Mouse (Mus musculus) kidney, postnatal 36 days (tissue): ENCODE data around the gene Zmat3.

Experiments used
- DNase-seq, 2 experiments: peaks; one replicate each; pipeline ENCODE4 v3.0.0; 2021 to 2022; ENCODE audit warnings: mixed read lengths in 2 of 2

The Zmat3 gene

DNA sequence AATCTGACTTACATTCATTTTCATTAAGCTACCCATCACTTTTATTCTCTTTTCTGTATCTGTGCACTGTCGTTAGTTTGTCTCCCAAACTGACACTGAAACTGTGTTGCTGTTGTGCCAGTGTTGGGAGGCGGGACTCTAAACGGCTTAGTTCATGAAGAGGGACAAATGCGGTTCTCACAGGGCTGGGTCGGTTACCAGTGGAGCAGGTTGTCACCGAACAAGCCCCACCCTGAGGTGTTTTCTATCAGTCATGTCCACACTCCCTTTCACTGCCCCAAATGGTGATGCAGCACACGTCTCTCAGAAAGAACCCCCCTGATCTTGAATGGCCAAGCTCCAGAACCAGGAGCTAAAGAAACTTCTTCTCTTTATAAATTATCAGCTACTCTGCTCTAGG, 6.1 kb upstream of the Zmat3 start:
- DNase-seq: no peak

DNA sequence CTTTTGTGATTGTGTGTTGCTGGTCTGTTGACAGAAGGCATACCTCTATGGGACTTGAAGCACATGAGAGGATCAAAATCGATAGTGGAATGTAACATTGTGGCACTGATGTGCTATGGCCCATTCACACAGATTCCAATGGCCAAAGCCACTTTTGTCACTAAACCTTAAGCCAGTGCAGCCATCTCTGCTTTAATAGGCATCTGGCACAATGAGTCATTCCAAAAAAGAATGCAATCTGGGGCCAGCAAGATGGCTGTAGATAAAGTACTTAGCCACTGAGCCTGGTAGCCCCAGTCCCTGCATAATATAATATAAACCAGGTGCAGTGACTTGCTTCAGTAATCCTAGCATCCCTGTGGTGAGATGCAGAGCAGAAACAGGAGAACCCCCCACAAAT, 1.7 kb upstream of the Zmat3 start:
- no peak for DNase-seq

DNA sequence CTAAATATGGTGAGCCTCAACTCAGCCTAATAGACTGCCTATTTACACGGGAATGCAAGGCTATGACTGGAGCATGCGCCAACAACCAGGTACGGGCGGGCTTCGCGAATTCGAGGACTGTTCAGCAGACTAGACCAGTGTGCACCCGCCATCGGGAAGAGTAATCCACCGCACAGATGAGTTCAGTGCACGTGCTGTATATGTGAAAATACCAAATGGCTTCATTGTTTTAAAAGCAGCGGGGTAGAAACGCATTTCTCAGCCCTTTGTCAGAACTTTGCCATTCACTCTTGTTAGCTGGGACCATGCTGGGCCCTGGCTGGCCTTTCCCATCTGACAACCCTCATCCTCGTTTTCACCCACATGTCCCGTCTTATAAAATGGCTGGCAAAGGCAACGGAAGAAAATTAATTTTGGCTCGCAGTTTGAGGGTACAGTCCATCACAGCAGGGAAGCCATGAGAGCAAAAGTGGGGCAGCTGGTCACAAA, 476 bp upstream of the Zmat3 start:
- DNase-seq: peak; percentile 14 to 30

DNA sequence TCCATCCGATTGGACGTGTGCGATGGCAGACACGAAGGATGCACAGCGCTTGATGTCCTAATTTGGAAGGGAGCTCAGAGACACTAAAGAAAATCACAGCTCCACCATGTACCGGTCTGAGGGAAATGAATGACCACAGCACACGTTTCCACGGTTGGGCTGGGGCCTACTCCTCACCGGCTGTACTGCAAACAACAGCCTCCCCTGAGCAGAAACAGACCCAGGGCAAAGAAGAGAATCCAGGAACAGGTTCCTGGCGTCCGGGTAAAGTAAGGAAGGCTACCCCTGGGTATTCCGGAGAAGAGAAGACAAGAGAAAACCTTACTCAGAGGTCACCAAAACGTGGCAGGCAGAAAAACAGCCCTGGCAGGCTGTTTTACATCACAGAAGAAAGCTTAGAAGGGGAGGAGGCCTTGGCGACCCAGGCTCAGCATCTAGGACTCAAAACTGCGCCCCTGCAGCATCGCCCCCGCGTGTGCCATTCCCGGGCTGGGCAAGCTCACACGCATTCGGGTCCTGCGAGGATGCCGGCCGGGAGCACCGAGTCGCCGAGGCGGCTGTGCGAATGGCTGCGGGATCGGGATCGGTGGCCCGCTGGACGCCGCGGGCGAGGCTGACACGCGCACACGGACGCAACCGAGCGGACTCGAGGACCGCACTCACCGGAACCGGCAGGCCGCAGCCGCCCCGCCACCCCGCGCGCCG, 821 bp downstream of the Zmat3 start:
- no peak for DNase-seq

DNA sequence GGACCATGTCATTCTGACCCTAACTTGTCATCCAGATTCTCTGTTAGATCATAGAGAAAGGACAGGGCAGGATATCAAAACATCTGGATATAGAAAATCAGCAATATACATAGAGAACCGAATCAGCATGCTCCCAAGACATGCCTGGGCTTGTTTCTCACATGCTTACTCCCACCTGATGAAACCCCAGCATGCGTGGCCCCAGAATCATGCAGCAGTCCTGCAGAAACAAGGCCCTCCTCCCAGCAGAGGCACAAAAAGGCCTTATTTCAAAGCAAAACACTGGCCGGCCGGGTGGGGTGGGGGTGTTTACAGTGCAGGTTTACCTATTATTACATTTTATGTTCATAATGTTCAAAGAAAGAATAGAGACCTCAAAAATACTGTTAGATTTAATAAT, 1.6 kb downstream of the Zmat3 start:
- DNase-seq: no peak

DNA sequence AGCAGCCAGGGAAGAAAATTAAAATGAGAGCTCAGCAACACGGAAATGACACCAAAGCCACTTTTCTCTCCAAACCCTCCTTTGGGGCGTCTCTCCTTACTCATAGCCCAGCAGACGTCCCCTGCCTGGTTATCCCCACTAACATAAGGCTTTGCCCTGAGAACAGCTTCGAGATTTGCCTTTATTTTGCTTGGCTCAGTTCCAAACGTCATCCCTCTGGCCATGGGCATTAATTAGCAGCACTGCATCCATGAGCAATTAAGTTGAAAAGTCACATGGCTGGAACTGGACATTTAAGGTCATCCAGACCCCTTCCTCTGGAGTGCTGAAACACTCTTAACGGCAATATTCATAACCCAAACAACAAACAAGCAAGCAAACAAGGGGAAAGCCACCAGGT, 4.6 kb downstream of the Zmat3 start:
- peak in 1 of 2 experiments; percentile 29 for DNase-seq

DNA sequence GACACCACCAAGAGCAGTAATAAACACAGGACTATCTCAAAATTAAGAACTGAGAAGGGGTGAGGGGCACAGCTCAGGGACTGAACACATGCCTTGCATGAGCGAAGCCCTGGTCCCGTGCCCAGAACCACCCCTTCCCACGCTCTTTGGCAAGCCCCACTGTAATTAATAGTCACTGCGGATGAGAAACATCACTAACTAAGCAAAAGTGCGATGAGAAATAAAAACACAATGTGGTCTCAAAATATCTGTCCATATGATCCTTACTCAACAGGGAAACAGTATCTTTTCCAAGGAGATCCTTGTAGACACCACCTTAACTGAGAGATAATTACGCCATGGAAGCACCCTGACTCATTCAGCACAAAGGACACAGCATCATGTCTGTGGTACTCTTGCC, 17.9 kb downstream of the Zmat3 start:
- DNase-seq: peak; percentile 13 to 46

DNA sequence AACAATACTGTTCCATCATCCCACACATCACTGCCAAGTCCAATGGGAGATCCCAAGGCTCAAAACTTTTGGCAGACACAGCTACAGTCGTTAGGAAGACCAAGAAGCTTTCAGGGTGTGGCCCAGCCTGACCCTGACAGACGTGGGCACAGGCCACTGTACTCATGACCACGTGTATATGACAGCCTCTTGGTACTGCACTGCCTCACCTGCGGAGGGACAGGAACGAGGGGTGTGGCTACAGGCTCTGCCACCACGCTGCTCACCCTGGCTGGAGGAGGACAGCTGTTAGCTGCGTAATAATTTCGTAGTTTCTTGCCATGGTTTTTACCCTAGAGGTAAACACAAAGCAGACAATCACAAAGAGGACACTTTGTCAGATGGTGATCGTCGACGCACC, 20.6 kb downstream of the Zmat3 start:
- DNase-seq: no peak

DNA sequence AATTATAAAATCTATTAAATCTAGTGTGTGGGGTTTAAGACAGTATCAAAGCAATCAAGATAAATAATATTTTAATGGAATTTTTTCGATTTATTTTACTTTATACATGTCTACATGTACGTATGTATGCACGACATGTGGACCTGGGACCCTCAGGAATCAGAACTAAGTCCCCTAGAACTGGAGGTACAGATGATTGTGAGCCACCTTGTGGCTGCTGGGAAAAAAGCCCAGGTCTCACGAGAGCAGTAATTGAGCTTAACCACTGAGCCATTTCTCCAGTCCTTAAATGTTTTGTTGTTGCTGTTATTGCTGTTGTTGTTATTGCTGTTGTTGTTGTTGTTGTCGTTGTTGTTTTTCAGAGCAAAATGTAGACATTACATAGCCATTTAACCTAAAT, 21.0 kb downstream of the Zmat3 start:
- DNase-seq: no peak

DNA sequence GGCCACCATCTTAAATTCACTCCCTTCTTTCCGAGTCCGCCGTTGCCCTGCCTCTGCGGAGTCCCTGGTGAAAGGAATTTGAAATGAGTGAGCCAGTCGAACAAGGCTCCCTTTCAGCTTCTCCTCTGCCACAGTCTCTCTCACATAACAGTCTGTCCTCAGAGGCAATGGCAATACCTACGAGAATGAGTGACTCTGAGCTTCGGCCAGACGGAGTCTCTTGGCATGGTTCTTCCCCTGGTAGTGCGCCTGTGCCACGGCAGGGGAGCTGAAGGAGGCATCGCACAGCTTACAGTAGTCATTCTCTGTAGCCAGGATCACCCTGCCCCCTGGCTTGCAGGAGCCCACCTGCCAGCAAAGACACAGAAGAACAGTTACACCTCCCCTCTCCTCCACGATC, 22.4 kb downstream of the Zmat3 start:
- DNase-seq: no peak

DNA sequence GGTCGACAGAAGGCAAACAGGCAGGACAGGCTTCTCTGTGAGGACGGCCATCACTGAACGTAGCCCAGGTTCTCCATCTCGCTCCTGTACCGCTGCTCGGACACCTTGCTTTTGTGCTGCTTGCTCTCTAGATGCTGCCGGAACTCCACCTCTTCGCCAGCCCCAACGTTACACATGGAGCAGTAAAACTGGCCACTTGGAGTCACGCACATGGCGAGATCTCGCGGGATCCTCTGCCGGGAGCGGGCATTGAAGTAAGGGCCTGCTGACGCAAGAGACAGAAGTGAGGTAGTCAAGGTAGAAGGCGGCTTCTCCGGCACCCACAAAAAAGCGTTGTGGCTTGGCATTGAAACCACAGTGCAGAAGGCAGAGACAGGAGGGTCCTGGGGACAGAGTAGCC, 24.4 kb downstream of the Zmat3 start:
- no peak for DNase-seq

DNA sequence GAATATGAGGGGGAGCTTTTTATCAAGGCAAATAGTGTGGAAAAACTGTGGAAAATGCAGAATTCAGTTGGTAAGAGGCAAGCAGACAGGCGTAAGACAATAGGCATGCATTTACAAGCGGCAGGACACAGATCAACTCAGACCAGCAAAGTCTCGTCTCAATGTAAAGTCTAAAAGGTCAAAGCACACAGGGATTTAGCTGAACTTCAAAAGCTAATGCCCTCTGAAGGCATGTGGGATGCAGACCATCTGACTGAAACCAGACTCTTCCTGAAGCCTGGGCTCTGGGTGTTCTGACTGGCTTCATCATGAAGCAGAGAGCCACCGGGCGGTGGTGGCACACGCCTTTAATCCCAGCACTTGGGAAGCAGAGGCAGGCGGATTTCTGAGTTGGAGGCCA, 27.6 kb downstream of the Zmat3 start:
- DNase-seq: no peak

DNA sequence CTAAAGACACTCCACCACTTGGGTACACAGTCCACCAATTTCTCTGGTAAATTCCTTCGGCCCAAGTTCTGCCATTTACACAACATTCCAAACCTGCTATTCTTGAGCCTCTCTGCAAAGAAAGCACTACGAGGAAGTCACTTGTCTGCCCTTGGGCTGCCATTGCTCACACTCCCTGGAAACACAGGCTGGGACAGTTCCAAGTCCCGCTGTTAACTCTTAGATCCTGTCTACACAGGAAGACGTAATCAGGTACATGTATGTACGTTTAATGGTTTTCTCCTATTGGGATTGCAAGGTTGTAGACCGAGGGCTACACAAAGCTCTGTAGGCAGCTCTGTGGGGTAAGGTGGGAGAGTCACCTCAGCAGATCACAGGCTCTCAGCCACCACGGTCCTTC, 28.0 kb downstream of the Zmat3 start:
- peak; percentile 8 to 19 for DNase-seq

DNA sequence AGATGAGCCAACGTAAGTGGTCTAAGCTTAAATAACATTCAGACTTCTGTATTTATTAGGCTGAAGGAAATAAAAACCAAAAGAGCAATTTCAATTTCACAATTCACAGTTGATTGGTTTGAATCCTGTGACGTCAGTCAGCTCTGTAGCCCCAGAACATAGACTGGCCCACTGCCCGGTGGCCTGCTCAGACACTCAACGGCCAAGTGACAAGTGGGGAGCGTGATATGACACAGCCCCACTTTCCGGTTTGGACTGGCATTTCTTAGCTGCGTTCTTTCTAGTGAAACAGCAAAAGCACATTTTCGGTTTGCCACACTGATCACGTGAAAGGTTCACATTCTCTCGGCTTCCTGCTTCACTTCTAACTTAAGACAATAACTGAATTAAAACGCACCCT, 30.9 kb downstream of the Zmat3 start:
- DNase-seq: peak; percentile 38 to 48

DNA sequence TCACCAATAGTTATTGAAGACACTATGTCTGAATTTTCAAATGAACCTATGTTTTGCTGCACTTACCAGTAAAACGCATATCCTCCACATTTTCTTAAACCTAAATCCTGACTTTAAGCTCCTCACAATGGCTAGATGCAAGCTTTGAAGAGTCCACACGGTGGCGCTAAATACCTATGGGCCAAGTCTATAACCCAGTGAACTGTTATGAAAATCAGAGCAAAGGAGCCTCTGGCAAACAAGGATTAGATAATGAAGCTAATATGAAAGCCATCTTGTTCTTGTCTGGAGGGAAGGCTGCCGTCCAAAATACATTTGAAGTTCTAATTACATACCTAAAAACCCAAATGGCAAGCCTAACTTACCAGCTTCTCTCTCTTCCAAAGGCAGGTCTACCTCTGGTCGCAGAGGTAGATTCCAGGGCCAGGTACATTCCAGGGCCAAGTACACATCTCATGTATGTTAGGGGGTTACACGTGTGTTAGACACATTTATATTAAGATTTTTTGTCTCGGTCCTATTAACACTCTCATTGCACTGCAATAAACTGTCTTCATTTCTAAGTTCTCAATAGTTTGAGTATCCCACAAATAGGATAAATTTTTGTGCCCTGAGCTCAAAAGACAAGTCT, 32.2 kb downstream of the Zmat3 start:
- peak; percentile 79 to 88 for DNase-seq

DNA sequence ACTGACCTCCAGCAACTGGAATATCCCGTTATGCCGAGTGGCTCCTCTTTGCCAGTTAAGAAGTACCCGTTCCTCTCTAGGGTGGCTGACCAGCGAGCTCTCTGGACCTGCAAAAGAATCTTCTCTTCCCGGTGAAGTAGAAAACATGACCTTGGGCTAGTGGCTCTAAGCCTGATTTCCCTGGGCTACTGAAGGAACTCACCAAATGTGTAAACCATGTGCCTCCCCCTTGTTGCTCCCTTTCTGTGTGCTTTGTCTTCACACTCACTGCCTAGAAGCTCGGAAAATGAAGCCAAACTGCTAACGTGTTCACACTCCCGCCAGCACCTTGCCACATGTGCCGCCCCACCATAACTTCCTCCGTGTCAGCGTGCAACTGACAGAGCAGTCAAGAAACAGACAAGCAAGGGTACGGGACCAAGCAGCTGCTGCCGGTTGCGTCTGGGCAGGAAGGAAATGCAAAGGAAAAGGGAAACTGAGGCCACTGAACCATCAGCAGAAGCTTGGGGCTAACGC, 47.9 kb downstream of the Zmat3 start:
- DNase-seq: no peak

DNA sequence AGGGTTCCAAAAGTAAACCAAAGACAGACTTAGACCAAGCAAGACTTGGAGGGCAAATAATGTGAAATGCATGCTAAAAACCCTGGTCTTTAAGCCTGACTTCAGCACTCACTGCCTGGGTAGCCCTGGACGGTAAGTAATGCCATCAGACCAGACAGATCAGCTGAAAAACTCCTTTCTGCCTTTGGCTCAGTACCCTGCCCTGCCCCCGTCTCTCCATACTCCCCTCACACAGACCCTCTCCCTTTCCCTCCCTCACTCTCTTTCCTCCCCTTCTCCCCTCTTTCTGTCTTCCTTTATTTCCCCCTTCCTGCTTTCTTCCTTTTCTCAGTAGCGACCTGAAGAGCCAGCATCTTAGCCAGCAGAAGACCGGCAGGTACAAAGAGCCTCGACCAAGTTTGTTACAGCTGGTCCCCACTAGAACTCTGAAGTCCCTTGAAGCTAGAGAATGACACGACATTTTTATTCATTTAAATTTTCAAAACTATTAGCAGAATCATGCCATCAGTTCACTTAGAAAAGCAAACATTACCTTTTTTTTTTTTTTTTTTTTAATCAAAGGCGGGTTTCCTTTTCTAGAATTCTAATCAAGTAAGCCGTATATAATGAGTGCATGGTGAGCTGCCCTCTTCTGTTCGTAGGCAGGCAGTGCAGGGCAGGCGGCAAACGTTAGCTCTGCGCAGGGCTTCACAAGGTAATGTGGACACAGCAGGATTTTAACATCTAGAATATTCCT, 48.5 kb downstream of the Zmat3 start:
- peak; percentile 34 to 75 for DNase-seq

DNA sequence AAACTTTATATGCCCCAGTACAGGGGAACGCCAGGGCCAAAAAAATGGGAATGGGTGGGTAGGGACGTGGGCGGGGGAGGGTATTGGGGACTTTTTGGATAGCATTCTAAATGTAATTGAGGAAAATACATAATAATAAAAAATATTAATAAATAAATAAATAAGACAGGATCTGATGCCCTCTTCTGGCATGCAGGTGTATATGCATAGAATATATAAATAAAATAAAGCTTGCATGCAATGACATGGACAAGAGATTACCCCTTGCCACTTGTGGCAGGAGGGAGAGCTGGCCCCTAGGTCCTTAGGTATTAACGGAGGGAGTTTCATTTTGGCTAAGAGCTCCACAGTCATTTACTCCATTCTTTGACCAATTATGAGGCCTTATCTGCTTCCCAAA, 51.1 kb downstream of the Zmat3 start:
- no peak for DNase-seq

DNA sequence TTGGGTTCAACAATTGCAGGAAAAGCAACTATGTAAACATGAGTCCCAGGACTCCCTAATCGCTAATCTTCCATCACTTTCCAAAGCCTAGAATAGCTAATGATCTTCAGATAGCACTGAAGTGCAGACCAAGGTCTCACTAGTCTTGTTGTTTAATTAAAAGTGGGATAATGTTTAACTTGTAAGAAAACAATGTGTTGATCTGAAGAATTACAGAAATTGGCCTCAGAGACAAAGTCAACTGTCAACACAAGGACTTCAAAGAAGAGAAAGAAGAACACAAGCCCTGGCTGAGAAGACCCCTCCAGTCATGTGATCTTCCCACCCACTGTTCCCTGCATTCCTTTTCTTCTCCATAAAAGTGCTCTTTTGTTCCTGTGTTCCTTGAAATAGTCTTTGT, 61.6 kb downstream of the Zmat3 start:
- DNase-seq: peak in 1 of 2 experiments; percentile 23

DNA sequence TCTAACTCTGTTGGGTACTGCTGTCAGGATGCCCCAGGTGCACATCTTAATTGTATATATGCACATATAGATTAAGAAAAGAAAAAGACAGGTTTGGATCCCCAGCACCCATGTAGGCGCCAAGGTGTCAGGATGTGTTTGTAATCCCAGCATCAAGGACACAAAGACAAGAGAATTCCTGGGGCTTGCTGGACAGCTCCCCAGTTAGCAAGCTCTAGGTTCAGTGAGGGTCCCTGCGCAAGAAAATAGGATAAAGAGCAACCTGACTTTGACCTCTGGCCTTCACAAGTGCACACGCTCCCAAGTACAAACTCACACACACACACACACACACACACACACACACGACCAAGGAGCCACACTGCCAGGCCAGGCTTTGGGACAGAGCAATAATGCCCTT, 73.8 kb downstream of the Zmat3 start:
- DNase-seq: no peak
